Mouse (Mus musculus) kidney, embryonic 15.5 days (tissue): ENCODE data around the gene Serinc5. TPM values are rescaled to one million over a fixed set of nuclear protein-coding genes. Genes with fewer than 3 reads are reported as not detected.
A peak's percentile ranks its signal among the peaks of the same experiment; 100 is the strongest.

Source experiments
- ATAC-seq: fragments of 200-750 bp; cut with Nextera tagmentation; replicated peaks from 2 replicates; pipeline ENCODE4 v1.8.0; 2017; ENCODE audit warnings: moderate TSS enrichment; ENCODE audit not compliant: low FRiP score
- H3K27ac ChIP-seq: fragments of 300-500 bp; sonication (generic); 2 replicates; pipeline ENCODE4 v1.5.1; 2015; ENCODE audit warnings: mild to moderate bottlenecking, inconsistent platforms
- H3K27me3 ChIP-seq: fragments of 300-500 bp; sonication (generic); 2 replicates; pipeline ENCODE4 v1.6.1; 2015; ENCODE audit warnings: inconsistent platforms
- H3K36me3 ChIP-seq: fragments of 300-500 bp; sonication (generic); 2 replicates; pipeline ENCODE4 v1.6.1; 2015; ENCODE audit warnings: inconsistent platforms
- H3K4me1 ChIP-seq: fragments of 300-500 bp; sonication (generic); 2 replicates; pipeline ENCODE4 v1.6.1; 2015; ENCODE audit warnings: inconsistent platforms
- H3K4me2 ChIP-seq: fragments of 300-500 bp; sonication (generic); 2 replicates; pipeline ENCODE4 v1.6.1; 2015; ENCODE audit warnings: moderate library complexity, mild to moderate bottlenecking, inconsistent platforms
- H3K4me3 ChIP-seq: fragments of 300-500 bp; sonication (generic); replicated peaks from 2 replicates; pipeline ENCODE4 v1.5.1; 2015; ENCODE audit warnings: mild to moderate bottlenecking, inconsistent platforms
- H3K9ac ChIP-seq: fragments of 300-500 bp; sonication (generic); 2 replicates; pipeline ENCODE4 v1.6.1; 2015; ENCODE audit warnings: mild to moderate bottlenecking, inconsistent platforms
- H3K9me3 ChIP-seq: fragments of 300-500 bp; sonication (generic); replicated peaks from 2 replicates; pipeline ENCODE4 v1.6.1; 2016; ENCODE audit warnings: inconsistent platforms
- WGBS: fragments of 180-500 bp; shearing (Covaris S2); methylation state at CpG from one replicate; pipeline ENCODE4 v1.1.7; 2015; ENCODE audit warnings: mixed read lengths; 5-methylcytosine and 5-hydroxymethylcytosine counted together
- polyA plus RNA-seq: library from polyadenylated mRNA; unstranded; fragments of >200 nt; fragmentation: Nextera tagmentation; extraction: Ambion mirVana; gene quantifications from 2 replicates; pipeline ENCODE4 v1.2.1, GENCODE M21; 2015

The Serinc5 gene
- 16.5 and 16.8 TPM in 2 replicates for polyA plus RNA-seq

DNA sequence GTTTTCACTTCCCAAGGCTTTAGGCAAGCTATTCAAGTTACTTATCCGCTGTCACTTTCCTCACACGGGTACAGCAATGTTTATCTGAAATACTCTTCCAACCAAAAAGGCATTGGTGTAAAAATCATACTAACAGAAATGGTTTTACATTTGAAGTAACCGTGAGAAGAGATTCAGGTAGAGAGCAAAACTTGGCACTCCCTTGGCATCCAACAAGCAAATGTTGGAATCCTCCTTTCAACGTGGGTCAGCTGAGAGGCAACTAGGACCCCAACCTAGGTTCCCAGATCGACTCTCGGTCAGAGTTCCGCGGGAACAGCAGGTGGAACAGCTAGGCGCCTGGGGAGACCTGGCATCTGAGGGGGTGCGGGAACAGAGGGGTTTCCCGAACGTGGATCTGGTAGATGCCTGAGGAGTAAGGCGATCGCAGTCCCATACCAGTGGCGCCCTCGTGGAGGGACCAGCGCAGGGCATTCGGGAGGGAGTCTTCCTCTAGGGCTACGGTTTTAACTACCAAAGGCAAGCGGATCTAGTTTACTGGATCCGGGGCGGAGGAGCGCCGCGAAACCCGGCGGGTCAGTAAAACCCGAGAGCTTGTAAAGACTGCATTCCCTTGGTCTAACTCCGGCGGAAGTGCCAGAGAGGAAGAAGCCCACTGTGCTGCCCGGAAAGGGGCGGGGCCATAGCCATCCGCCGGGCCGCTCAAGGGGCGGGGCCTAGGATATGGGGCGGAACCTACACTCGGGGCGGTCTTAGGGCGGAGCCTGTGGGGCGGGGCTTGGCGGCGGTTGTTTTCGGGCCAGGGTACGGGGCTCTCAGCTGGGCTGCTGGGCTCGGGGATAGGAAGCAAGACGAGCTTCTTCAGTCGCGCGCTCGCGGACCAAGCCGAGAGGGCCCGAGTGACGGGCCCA is at the start of gene Serinc5:
TSS of gene Serinc5 (plus strand) at position 781 of the 911 bp plus-strand sequence.
- Histone ChIP-seq H3K9ac (peak within 1 kb of the TSS; percentile 79), H3K4me3 (peak within 1 kb of the TSS; percentile 65), H3K4me2 (peak within 1 kb of the TSS; percentile 92), H3K9me3 (no peaks in the 10 kb centered on the region), H3K27me3 (no peaks in the 10 kb centered on the region), H3K4me1 (peaks cover 24% of the 10 kb centered on the region), H3K36me3 (no peaks in the 10 kb centered on the region), H3K27ac (peak within 1 kb of the TSS; percentile 96)
- under 1% methylated on average over 55 of the region's 55 CpGs for WGBS
- peak; percentile 98 for ATAC-seq

DNA sequence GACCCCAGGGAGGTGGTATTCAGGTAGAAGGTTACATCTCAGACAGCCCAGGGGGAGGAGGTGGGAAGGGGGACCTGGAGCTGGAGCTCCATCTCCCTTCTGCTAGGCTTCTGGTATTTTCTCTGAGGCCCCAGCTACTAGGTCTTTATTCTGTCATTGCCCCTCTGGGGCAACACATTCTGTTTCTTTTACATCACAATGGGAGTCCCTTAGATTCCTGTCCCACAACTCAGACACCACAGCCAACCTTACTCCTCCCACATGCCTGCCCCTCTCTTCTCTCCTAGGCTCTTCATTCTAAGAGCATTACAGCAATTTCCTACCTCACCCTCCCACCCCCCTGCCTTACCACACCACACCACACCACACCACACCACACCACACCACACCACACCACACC is 34.8 kb upstream of the Serinc5 start, which contains the start of gene Spz1:
TSS of gene Spz1 (minus strand) at position 101 of the 400 bp plus-strand sequence.
- Histone ChIP-seq H3K4me2 (no peak within 1 kb of the TSS), H3K9me3 (no peaks in the 10 kb centered on the region), H3K4me3 (no peak within 1 kb of the TSS), H3K36me3 (no peaks in the 10 kb centered on the region), H3K4me1 (peaks cover 7% of the 10 kb centered on the region), H3K9ac (no peak within 1 kb of the TSS), H3K27me3 (no peaks in the 10 kb centered on the region), H3K27ac (no peak within 1 kb of the TSS)
- ATAC-seq, result no peak

DNA sequence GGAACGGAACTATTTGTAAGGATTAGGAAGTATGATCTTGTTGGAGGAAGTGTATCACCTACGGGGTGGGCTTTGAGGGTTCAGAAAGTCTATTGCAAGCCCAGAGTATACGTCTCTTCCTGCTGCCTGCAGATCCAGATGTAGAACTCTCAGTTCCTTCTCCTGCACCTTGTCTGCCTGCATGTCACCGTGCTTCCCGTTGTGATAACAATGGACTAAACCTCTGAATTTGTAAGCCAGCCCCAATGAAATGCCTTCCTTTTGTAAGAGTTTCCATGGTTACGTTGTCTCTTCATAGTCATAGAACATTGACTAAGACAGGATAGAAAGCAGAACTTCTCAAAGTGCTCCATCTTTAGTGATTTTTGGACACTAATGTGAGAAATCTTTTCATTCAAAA is 34.2 kb upstream of the Serinc5 start:
- Histone ChIP-seq H3K27me3 (no peaks in the 10 kb centered on the region), H3K27ac (no peak overlapping the region), H3K9me3 (no peaks in the 10 kb centered on the region), H3K4me3 (no peak overlapping the region), H3K36me3 (no peaks in the 10 kb centered on the region), H3K4me2 (no peak overlapping the region), H3K4me1 (peaks cover 8% of the 10 kb centered on the region), H3K9ac (no peak overlapping the region)
- WGBS, result 77% methylated on average over 6 of the region's 6 CpGs
- ATAC-seq, result no peak

DNA sequence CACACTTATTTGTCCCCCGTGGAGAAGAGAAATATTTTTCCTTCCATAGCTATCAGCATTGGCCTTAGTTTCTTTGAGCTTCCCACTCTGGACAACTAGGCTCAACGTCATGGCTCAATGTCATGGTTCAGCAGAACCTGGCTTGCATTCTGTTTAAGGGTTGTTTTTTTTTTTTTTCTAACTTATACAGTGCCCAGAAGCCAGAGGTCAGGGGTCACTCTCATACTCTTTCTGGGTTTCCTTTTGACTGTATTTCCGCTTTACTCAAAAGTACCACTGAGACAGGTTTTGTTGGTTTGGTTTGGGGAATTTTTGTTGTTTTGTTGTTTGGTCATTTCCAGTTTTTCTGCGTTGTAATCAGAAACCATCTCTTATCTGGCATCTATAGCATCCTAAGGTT is 32.7 kb upstream of the Serinc5 start:
- no peak overlapping the region for H3K4me2 ChIP-seq
- H3K27ac ChIP-seq, result no peak overlapping the region
- H3K36me3 ChIP-seq, result no peaks in the 10 kb centered on the region
- 69% methylated on average over 4 of the region's 4 CpGs for WGBS
- no peak overlapping the region for H3K4me3 ChIP-seq
- ATAC-seq, result no peak
- no peaks in the 10 kb centered on the region for H3K27me3 ChIP-seq
- H3K9me3 ChIP-seq, result no peaks in the 10 kb centered on the region
- no peak overlapping the region for H3K9ac ChIP-seq
- peaks cover 8% of the 10 kb centered on the region for H3K4me1 ChIP-seq

DNA sequence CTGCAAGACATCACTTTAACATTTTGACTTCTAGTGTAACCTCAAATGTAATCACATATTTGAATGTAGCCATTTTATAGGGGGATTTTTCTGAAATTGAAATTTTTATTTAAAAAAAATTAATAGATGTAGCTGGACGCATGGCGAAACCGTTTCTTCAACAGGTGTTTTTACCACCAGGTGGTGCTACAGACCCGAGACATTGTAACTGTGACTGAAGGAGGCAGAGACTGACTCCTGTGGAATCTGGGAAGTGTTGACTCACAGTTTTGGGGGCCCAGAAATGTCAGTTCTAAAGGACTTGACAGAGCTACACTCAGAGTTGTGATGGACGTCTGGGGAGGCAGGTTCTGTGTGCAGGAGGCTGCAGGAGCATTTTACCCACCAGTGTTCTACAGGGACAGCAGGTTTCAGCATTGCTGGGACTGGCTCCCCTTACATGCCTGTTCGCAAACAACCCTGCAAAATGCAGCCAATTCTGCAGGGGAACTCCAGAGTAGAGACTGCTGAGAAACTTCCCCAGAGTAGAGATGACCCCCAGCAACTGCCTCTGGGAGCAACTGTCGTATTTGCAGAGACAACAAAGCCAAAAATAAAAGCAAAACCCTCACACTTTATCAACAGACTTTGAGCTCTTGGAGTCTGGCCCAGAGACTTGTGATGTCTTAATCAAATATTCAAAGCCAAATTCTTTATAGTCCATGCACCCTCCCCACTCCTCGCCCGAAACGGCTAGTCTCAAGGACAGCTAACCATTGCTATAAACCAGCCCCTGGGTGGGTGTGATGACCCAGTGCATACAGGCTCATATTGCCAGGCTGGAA is 30.5 kb upstream of the Serinc5 start:
- Histone ChIP-seq H3K9ac (no peak overlapping the region), H3K27me3 (no peaks in the 10 kb centered on the region), H3K4me1 (peaks cover 14% of the 10 kb centered on the region), H3K4me3 (no peak overlapping the region), H3K27ac (peak overlapping the region; percentile 70), H3K4me2 (no peak overlapping the region), H3K36me3 (no peaks in the 10 kb centered on the region), H3K9me3 (no peaks in the 10 kb centered on the region)
- peak; percentile 49; the same call in 1 of the 2 replicates for ATAC-seq
- WGBS, result 22% methylated on average over 10 of the region's 10 CpGs

DNA sequence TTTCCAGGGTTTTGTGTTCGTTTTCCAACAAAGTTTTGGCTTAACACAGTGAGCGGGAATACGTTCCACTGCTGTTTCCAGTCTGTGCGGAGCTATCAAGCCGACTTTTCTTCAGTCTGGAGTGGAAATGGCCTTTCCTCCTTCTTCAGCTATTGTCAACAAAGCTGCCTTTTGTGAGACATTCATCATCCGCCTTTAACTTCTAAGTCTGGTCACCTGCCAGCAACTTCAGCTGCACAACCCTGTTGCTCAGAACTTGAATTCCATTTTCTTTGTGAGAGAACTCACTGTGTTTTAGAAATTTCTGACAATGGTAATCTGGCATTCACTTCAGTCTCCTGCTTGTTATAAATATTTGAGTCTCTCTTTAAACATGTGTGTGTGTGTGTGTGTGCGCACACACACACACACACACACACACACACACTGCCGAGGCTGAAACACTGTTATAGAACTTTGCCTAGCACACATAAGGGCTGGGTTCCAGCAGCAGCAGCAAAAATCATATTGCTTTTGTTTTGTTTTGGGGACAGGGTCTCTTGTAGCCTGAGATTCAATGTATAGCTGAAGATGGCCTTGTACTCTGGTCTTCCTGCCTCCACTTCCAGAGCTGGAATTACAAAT is 26.7 kb upstream of the Serinc5 start:
- 43% methylated on average over 8 of the region's 8 CpGs for WGBS
- Histone ChIP-seq H3K9ac (no peak overlapping the region), H3K4me1 (peaks cover 31% of the 10 kb centered on the region), H3K27ac (peak overlapping the region; percentile 72), H3K27me3 (no peaks in the 10 kb centered on the region), H3K36me3 (no peaks in the 10 kb centered on the region), H3K4me3 (no peak overlapping the region), H3K4me2 (no peak overlapping the region), H3K9me3 (no peaks in the 10 kb centered on the region)
- no peak; the same call in 1 of the 2 replicates for ATAC-seq

DNA sequence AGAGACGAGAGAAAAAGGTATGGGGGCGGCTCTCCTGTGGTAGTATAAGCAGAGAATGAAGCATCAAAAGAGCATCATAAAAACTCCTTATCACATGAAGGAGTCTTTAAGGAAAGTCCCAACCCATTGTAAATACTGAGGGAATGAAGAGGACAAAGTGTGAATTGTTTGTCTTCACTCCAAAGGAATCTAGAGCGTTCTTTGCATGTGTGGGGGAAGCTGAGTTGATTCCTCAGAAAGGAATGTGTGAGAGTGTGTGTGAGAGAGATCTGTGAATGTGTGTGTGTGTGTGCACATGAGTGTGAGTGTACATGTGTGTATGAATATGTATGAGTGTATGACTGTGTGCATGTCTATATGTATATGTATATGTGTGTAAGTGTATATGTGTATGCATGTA is 22.2 kb upstream of the Serinc5 start:
- Histone ChIP-seq H3K36me3 (no peaks in the 10 kb centered on the region), H3K9me3 (no peaks in the 10 kb centered on the region), H3K27me3 (no peaks in the 10 kb centered on the region), H3K27ac (peak overlapping the region; percentile 29), H3K4me2 (no peak overlapping the region), H3K9ac (no peak overlapping the region), H3K4me1 (peaks cover 33% of the 10 kb centered on the region), H3K4me3 (no peak overlapping the region)
- no peak for ATAC-seq
- WGBS, result 26% methylated on average over 3 of the region's 3 CpGs

DNA sequence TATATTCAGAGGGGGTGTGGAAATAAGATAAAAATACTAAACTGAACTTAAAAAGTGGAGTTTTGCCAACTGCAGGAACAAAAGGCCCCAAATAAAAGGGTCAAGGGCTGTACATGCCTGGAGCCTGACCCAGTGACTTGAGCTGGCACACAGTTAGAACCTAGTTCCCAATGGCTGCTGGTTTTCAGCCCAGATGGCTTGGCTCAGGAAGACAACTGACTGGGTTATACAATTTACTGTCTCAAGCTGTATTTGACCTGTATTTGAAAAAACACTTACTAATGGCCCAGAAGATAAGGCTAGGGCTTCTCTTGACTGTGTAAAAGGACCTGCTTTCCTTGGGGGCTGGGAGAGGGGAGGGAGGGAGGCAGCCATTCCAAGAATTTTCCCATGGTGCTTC is 21.6 kb upstream of the Serinc5 start:
- Histone ChIP-seq H3K4me1 (peaks cover 38% of the 10 kb centered on the region), H3K9ac (no peak overlapping the region), H3K9me3 (no peaks in the 10 kb centered on the region), H3K27ac (peak overlapping the region; percentile 45; the same call in 1 of the 2 replicates), H3K27me3 (no peaks in the 10 kb centered on the region), H3K36me3 (no peaks in the 10 kb centered on the region), H3K4me2 (no peak overlapping the region), H3K4me3 (no peak overlapping the region)
- no peak; the same call in 1 of the 2 replicates for ATAC-seq

DNA sequence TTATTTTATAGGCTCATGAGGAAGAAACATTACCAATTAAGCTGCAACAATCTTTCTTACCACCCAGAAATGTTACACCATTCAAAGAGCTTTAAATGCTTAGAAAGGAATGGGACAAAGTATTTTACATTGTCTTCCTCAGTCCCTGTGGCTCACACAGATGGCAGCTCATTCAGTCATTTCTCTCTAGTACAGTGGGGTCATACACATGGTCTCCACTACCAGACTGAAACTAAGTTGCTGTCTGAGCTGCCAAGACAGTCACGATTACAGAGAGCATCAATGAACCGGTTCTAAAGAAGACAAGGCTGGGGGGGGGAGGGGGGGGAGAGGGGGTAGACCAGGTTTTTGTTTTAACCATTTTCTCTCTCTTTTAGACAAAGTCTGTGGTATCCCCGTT is 19.7 kb upstream of the Serinc5 start:
- Histone ChIP-seq H3K36me3 (no peaks in the 10 kb centered on the region), H3K27me3 (no peaks in the 10 kb centered on the region), H3K4me3 (no peak overlapping the region), H3K9ac (no peak overlapping the region), H3K4me1 (peaks cover 46% of the 10 kb centered on the region), H3K9me3 (no peaks in the 10 kb centered on the region), H3K27ac (no peak overlapping the region), H3K4me2 (no peak overlapping the region)
- no peak for ATAC-seq
- 70% methylated on average over 3 of the region's 3 CpGs for WGBS

DNA sequence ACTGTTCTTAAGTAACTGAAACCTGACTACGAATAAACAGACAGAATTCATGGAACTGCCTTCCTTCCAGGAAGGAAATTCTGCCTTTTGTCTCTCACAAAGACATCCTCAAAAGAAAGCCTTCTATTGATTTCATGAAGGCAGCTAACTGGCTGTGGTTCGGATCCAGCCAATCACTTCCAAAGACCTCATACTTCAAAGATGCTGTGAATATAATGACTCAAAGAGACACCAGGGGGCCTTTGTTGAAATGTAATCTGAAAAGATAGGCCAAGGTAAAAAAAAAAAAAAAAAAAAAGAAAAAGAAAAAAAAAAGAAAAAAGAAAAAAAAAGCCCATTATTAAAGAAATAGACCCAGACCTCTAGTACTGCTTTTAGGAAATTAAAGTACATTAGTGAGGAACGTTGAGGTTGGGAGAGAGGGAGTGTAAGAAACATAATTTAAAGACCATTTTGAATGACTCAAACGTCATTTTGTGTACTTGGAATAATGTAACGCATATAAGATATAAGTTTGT is 18.6 kb upstream of the Serinc5 start:
- Histone ChIP-seq H3K27ac (peak overlapping the region; percentile 87), H3K9me3 (no peaks in the 10 kb centered on the region), H3K9ac (no peak overlapping the region), H3K4me2 (peak overlapping the region; percentile 31; the same call in 1 of the 2 replicates), H3K27me3 (no peaks in the 10 kb centered on the region), H3K4me1 (peaks cover 45% of the 10 kb centered on the region), H3K4me3 (no peak overlapping the region), H3K36me3 (no peaks in the 10 kb centered on the region)
- no peak for ATAC-seq
- WGBS, result 48% methylated on average over 5 of the region's 5 CpGs

DNA sequence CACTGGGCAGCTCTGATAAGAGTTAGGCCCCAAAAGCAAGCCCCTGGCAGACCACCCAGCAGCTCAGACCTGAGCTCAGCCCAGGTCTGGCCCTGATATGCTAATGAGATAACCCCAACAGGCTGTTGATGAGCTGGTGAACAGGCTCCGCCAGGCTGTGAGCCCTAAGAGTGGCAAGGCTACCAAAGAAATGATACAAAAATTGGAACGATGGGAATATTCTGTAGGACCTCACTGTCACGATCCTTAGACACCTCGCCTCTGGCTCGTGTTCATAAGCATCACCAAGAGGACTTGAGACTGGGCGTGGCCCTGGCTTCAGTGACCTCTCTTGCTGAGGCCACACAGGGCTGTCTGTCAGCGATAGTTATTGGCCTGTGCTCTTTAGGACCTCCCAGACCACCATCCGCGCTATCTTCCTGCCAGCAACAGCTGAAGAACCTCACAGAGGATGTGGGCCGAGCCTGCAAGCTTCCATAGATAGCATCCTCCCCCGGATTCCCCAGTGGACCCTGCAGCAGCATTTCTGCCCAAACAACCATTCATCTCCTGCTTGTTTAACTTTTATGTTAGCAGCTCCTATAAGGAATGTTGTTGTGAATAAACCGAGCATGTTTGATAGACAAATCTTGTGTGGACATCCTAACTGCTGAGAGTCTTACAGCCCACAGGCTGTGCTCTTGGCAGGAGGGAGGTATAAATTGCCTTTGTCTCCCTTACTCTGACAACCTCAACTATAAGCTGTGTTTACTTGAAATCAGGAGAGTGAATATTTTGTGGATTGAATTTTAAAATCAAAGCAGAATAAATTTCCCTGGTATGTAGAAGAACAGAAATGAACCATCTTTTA is 17.9 kb upstream of the Serinc5 start:
- Histone ChIP-seq H3K27me3 (no peaks in the 10 kb centered on the region), H3K4me1 (peaks cover 40% of the 10 kb centered on the region), H3K9me3 (no peaks in the 10 kb centered on the region), H3K36me3 (no peaks in the 10 kb centered on the region), H3K4me2 (peak overlapping the region; percentile 31), H3K27ac (peak overlapping the region; percentile 87), H3K4me3 (no peak overlapping the region), H3K9ac (no peak overlapping the region)
- peak; percentile 97 for ATAC-seq
- WGBS, result 13% methylated on average over 12 of the region's 12 CpGs
